Mouse (Mus musculus): Measurements from ENCODE around the gene Slc48a1. TPM values are rescaled to one million over a fixed set of nuclear protein-coding genes. Genes with fewer than 3 reads are reported as not detected.

The Slc48a1 gene
- 10 to 100 TPM; 39.9 to 40.3 TPM for total RNA-seq (2021)
- long read RNA-seq, experiment 1, transcript Slc48a1-201 (3 exons, 2,536 nt) = major isoform, 116 of 123 reads
- long read RNA-seq, experiment 1, partial matches to known transcripts = 6 of 123 reads
- long read RNA-seq, experiment 1, other reads (novel, unspliced or antisense) = 1 of 123 reads
- long read RNA-seq, experiment 2, transcript Slc48a1-201 (3 exons, 2,536 nt) = major isoform, 130 of 139 reads
- long read RNA-seq, experiment 2, partial matches to known transcripts = 0 of 139 reads
- long read RNA-seq, experiment 2, other reads (novel, unspliced or antisense) = 9 of 139 reads

DNA sequence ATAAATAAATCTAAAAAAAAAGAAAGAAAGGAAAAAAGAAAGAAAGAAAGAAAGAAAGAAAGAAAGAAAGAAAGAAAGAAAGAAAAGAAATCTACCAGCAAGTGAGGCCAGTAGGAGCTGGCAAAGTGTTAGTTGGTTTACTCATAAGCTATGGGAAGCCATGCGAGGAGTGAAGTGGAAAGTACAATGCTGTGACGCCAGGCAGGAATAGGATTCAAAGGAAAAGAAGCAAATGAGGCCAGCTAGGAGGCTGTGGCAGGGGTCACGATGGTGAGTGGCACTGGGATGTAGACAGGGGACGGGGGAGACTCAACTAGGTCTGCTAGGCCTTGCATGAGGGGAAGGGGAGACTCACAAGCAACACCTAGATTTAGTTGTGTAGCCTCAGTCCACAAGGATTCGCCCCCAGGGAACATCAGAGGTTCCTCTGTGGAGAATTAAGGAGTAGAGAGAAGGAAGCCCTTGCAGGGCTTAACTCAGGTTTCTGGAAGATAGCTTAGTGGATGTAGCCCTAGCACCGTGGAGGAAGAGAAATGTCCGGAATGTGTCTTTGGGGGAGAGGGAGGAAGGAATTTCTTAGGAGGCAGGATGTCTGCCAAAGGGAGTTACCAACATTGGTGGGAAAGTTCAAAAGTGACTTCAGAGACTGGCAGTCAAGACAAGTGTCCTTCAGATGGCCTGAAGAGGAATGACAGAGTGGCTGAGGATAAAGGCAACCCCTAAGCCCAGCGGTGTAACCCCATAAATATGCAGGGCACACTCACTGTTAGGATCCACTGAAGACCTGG is at the start of gene Slc48a1:
Gene Slc48a1 (plus strand): TSS at position 210 of the 788 bp plus-strand sequence.
- intact Hi-C loops (cut with DNase I; ENCODE audit: low total_unique reads) = no loop called here
- DNase-seq = no peak

GRCm38 (mm10) chr15:97728804-97729203 is 49.5 kb upstream of the Slc48a1 start:
- intact Hi-C loops (cut with DNase I; ENCODE audit: low total_unique reads) = no loop called here
- no peak for DNase-seq

- no peak for DNase-seq
- intact Hi-C loops (cut with DNase I; ENCODE audit: low total_unique reads) = no loop called here
These were observed 48.0 kb upstream of the Slc48a1 start for GRCm38 (mm10) chr15:97730365-97730764.

GRCm38 (mm10) chr15:97731111-97731510 is 47.2 kb upstream of the Slc48a1 start, which contains the start of gene Endou:
TSS of gene Endou (minus strand) at chr15:97731339.
- DNase-seq = no peak
- intact Hi-C loops (cut with DNase I; ENCODE audit: low total_unique reads) = no loop called here

DNA sequence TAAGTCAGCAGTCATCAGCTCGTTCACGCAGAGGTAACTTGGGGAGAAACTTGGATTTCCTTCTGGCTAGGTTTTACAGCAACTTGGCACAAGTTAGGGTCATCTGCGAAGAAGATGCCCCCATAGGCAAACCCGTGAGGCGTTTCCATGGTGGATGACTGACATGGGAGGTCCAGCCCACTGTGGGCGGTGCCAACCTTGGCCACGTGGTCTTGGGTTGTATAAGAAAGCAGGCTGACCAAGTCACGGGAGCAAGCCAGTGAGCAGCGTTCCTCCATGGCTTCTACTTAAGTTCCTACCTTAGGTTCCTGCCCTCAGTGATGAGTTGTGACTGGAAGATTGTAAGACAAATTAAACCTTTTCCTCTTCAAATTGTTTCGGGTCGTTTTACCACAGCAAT is 46.3 kb upstream of the Slc48a1 start:
- intact Hi-C loops (cut with DNase I; ENCODE audit: low total_unique reads) = no loop called here
- no peak for DNase-seq

- intact Hi-C loops (cut with DNase I; ENCODE audit: low total_unique reads) = no loop called here
- DNase-seq = no peak
These were observed 39.4 kb upstream of the Slc48a1 start for GRCm38 (mm10) chr15:97738923-97739322.

DNA sequence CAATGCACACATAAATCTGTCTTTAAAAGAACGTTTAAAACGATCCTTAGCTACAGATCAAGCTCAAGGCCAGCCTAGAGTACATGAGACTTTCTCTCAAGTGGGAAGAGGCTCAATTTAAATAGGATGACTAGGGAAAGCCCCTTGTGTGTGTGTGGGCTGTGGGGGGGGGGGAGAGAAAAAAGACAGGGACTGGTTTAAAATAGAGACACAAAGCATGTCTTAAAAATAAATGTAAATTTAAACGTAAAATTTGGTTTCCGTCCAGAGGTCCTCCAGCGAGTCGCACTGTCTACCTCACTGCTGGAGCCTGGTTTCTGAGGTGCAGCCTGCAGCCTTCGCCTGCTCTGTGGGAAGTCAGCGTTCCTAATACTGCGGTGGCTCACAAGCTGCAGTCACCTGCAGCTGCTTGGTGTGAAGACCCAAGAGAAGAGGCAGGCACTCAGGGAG is 38.0 kb upstream of the Slc48a1 start:
- DNase-seq = no peak
- intact Hi-C loops (cut with DNase I; ENCODE audit: low total_unique reads) = no loop called here

DNA sequence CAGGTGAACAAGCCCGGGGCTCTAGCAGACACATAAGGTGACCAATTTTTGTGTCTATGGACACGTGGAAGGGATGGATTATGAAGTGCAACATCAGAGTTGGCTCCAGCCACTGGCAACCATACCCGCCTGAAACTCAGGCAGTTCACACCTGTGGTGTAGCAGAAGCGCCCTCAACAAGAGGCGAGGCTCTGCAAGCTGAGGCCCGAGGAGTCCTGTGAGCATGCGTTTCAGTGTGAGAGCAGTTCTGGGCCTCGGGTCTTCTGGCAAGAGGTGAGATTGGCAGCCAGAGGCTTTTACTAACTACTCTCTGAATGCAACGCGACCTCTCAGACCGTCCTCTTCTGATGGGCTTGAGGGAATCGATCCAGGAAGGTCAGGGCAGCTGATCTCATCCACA is 36.7 kb upstream of the Slc48a1 start:
- intact Hi-C loops (cut with DNase I; ENCODE audit: low total_unique reads) = no loop called here
- DNase-seq = no peak

GRCm38 (mm10) chr15:97742074-97742473 is 36.2 kb upstream of the Slc48a1 start:
- no peak for DNase-seq
- intact Hi-C loops (cut with DNase I; ENCODE audit: low total_unique reads) = no loop called here

- intact Hi-C loops (cut with DNase I; ENCODE audit: low total_unique reads) = no loop called here
- no peak for DNase-seq
These were observed 35.7 kb upstream of the Slc48a1 start for GRCm38 (mm10) chr15:97742600-97742999.

DNA sequence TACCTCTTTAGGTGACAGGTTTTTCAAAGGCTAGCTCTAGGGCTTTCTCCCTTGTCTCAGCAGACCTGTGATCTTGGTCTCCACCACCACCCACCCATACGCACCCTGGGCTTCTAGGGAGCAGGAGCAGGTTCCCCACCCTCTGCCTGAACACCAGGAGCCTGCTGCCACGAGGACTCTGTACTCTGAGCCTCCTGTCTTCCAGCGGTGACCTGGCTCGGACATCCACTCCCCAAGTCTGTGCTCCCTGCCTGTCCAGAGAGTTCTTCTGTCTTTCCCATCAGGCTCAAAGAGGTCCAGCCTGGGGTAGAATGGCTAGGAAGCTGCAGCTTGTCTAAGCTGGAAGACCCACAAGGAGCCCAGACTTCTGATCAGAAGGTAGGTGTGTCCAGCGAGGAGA is 35.1 kb upstream of the Slc48a1 start:
- intact Hi-C loops (cut with DNase I; ENCODE audit: low total_unique reads) = no loop called here
- no peak for DNase-seq

DNA sequence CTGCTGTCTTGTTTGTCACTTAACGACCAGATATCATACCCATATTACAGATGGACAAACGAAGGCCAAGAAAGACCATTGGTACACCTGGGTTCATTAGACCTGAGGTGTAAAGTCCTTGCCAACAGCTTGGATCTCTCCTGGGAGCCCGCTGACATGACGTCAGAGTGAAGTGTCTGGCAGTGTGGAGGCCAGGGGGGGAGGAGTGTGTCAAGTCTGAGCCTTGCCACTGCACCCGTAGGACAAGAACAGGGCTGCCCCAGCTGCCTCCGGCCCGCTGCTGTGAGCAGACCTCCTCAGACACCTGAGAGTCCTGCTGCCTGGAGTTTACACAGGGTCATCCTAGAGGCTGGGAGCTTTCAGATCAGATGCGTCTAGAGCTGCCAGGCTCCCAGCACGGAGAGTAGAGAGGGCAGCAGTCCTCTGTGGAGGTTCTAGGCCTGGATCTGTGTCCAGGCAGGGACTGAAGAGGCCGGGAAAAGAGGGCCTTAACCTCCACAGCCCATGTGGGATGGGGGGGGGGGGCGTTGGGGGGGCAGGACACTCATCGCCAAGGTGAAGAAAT is 34.3 kb upstream of the Slc48a1 start:
- no peak for DNase-seq
- intact Hi-C loops (cut with DNase I; ENCODE audit: low total_unique reads) = no loop called here

- DNase-seq = peak; percentile 45
- intact Hi-C loops (cut with DNase I; ENCODE audit: low total_unique reads) = no loop called here
These were observed 33.4 kb upstream of the Slc48a1 start for GRCm38 (mm10) chr15:97744930-97745329.

DNA sequence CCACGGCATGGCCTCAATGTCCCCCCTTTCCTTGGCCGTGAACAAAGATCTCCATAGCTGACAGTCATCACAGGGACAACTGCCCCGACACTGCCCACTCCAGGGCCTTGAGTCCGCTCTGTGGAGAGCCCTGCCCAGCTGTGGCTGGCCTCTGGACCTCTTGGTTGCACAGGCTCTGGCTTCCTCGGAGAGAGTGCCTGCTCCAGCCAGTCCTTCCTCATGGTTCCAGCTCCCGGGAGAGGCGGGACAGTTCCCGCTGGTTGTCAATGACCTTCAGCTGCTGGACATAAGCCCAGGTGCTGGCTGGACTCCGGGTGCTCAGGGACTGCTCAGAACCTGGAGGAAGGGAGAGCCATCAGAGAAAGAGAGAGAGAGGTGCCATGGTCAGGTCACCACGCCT is 33.0 kb upstream of the Slc48a1 start:
- intact Hi-C loops (cut with DNase I; ENCODE audit: low total_unique reads) = no loop called here
- peak; percentile 71 for DNase-seq

GRCm38 (mm10) chr15:97746278-97746677 is 32.0 kb upstream of the Slc48a1 start:
- intact Hi-C loops (cut with DNase I; ENCODE audit: low total_unique reads) = no loop called here
- no peak for DNase-seq

DNA sequence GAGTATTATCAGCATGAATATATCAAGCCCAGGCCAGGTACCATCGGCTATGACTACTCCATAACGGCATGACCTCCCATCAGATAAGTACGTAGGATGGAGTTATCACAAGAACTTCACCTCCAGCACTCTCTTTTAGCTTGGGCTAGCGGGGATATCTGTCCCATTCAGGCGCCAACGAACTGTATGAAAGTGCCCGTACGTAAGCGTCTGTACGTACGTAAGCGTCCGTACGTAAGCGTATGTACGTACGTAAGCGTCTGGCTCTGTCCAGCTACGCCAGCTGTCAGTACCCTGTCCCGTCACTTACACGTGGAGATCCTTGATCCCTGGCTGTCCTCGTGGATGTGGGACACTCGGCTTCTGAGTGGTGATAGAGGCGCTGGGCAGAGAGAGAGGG is 31.6 kb upstream of the Slc48a1 start:
- intact Hi-C loops (cut with DNase I; ENCODE audit: low total_unique reads) = no loop called here

GRCm38 (mm10) chr15:97747486-97747885 is 30.8 kb upstream of the Slc48a1 start:
- intact Hi-C loops (cut with DNase I; ENCODE audit: low total_unique reads) = no loop called here
- no peak for DNase-seq

More for the DNA sequence above, 31.6 kb upstream of the Slc48a1 start:
- no peak for DNase-seq

- DNase-seq = no peak
- intact Hi-C loops (cut with DNase I; ENCODE audit: low total_unique reads) = no loop called here
These were observed 30.0 kb upstream of the Slc48a1 start for GRCm38 (mm10) chr15:97748309-97748708.

GRCm38 (mm10) chr15:97748964-97749363 is 29.4 kb upstream of the Slc48a1 start:
- intact Hi-C loops (cut with DNase I; ENCODE audit: low total_unique reads) = no loop called here
- DNase-seq = no peak

DNA sequence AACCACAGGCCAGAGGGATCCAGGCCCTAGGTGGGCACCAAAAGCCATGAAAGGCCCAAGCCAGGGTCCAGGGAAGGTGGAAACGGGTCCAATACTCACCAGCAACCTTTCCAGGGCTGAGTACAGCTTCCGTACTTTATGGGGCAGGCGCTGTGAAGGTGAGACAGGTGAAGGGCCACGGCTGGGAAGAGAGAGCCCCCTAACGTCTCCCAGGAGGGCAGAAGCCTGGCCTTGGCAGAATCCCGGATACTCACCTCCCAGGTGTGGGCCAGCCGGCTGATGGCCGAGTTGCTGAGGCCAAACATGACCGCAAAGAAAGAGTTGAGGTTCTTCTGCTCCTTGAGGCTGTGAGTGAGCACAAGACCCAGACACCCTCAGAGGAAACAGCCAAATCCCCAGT is 28.9 kb upstream of the Slc48a1 start:
- no peak for DNase-seq
- intact Hi-C loops (cut with DNase I; ENCODE audit: low total_unique reads) = no loop called here

DNA sequence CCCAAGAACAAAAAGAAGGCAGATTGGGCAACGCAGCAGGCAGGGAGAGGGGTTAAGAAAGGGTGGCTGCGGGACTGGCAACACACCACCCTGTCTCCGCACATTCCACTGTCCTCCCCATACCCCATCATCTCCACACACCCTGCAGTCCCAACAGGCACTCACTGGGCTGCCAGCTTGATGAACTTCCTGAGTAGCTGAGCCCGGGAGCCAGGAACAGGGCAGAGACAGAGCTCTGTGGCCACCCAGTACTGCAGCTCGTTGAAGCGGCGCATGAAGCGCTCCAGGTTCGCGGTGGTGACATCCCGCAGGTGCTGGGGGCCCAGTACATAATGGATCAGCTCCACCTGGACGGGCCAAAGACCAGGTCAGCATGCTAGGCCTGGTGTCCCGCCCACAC is 28.5 kb upstream of the Slc48a1 start:
- intact Hi-C loops (cut with DNase I; ENCODE audit: low total_unique reads) = no loop called here
- no peak for DNase-seq
